Mouse (Mus musculus): ENCODE data around the gene Islr2. TPM values are rescaled to one million over a fixed set of nuclear protein-coding genes. Genes with fewer than 3 reads are reported as not detected.
"Not testable (repeated sequence)": the region's sequence is repeated elsewhere in the genome, so short reads cannot be mapped to it uniquely, and the experiment has no call there.

Gene Islr2
- 0.17 and 0.23 TPM in 2 replicates for polyA plus RNA-seq (2015; fragmentation: Nextera tagmentation; extraction: Ambion mirVana)

- H3K27me3 ChIP-seq (ENCODE audit: insufficient read depth, low read length) = peaks cover 50% of the 10 kb centered on the region
- no peak within 1 kb of the TSS for H3K27ac ChIP-seq (ENCODE audit: low read length)
- 2% methylated on average over 42 of the region's 42 CpGs for WGBS
- H3K4me1 ChIP-seq (ENCODE audit: insufficient read depth, low read length) = peaks cover 25% of the 10 kb centered on the region
- no peaks in the 10 kb centered on the region for H3K36me3 ChIP-seq (ENCODE audit: insufficient read depth, low read length)
- peak within 1 kb of the TSS; percentile 39 for H3K4me3 ChIP-seq (ENCODE audit: low read length)
- peak within 1 kb of the TSS; percentile 29; the same call in 1 of the 2 replicates for H3K9ac ChIP-seq (replicated peaks; ENCODE audit: low read length)
- H3K9me3 ChIP-seq (ENCODE audit: low read length) = no peaks in the 10 kb centered on the region
- peak within 1 kb of the TSS; percentile 50 for H3K4me2 ChIP-seq (replicated peaks; ENCODE audit: low read depth, low read length)
- ATAC-seq (ENCODE audit: low FRiP score, low TSS enrichment) = peak; percentile 74
Observed at GRCm38 (mm10) chr9:58203516-58204447, at the start of gene Islr2, which contains the start of gene Islr. Gene Islr2, minus strand, starts transcription at chr9:58204319. Gene Islr, minus strand, starts transcription at chr9:58204306.

- H3K27me3 ChIP-seq (ENCODE audit: insufficient read depth, low read length); H3K9me3 ChIP-seq (ENCODE audit: low read length); ATAC-seq (ENCODE audit: low FRiP score, low TSS enrichment): not testable (repeated sequence)
- Histone ChIP-seq H3K4me2 (replicated peaks; ENCODE audit: low read depth, low read length) (peak overlapping the region; percentile 89), H3K36me3 (ENCODE audit: insufficient read depth, low read length) (peaks cover 16% of the 10 kb centered on the region), H3K4me1 (ENCODE audit: insufficient read depth, low read length) (peaks cover 13% of the 10 kb centered on the region), H3K27ac (ENCODE audit: low read length) (peak overlapping the region; percentile 76), H3K9ac (replicated peaks; ENCODE audit: low read length) (peak overlapping the region; percentile 86), H3K4me3 (ENCODE audit: low read length) (peak overlapping the region; percentile 82)
- 56% methylated on average over 5 of the region's 5 CpGs for WGBS
Observed at GRCm38 (mm10) chr9:58253805-58254122, 49.6 kb upstream of the Islr2 start.

GRCm38 (mm10) chr9:58253033-58253804, 49.1 kb upstream of the Islr2 start, which contains the start of gene Stoml1:
Gene Stoml1, plus strand, starts transcription at chr9:58253164.
- Histone ChIP-seq H3K27ac (ENCODE audit: low read length) (peak within 1 kb of the TSS; percentile 76), H3K9me3 (ENCODE audit: low read length) (no peaks in the 10 kb centered on the region), H3K4me3 (ENCODE audit: low read length) (peak within 1 kb of the TSS; percentile 82), H3K27me3 (ENCODE audit: insufficient read depth, low read length) (no peaks in the 10 kb centered on the region), H3K4me1 (ENCODE audit: insufficient read depth, low read length) (peaks cover 18% of the 10 kb centered on the region), H3K4me2 (replicated peaks; ENCODE audit: low read depth, low read length) (peak within 1 kb of the TSS; percentile 89), H3K9ac (replicated peaks; ENCODE audit: low read length) (peak within 1 kb of the TSS; percentile 86), H3K36me3 (ENCODE audit: insufficient read depth, low read length) (peaks cover 16% of the 10 kb centered on the region)
- under 1% methylated on average over 31 of the region's 31 CpGs for WGBS
- peak; percentile 96 for ATAC-seq (ENCODE audit: low FRiP score, low TSS enrichment)

DNA sequence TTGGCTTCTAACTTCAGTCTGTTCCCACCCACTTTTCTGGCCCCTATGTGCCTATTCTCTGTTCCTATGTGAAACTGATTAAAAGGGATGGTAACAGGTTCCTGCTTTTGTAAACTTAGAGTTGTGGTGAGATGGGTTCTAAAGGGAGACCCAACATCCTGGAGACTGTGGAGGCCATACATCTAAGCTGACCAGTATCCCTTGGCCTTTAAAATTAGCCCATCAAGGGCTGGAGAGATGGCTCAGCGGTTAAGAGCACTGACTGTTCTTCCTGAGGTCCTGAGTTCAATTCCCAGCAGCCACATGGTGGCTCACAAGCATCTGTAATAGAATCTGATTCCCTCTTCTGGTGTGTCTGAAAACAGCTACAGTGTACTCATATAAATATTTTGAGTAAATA, 46.6 kb upstream of the Islr2 start:
- peaks cover 40% of the 10 kb centered on the region for H3K4me1 ChIP-seq (ENCODE audit: insufficient read depth, low read length)
- not testable (repeated sequence) for H3K9ac ChIP-seq (replicated peaks; ENCODE audit: low read length); H3K27me3 ChIP-seq (ENCODE audit: insufficient read depth, low read length); ATAC-seq (ENCODE audit: low FRiP score, low TSS enrichment); H3K9me3 ChIP-seq (ENCODE audit: low read length); H3K4me3 ChIP-seq (ENCODE audit: low read length); H3K36me3 ChIP-seq (ENCODE audit: insufficient read depth, low read length); H3K4me2 ChIP-seq (replicated peaks; ENCODE audit: low read depth, low read length)
- peak overlapping the region; percentile 92; the same call in 1 of the 2 replicates for H3K27ac ChIP-seq (ENCODE audit: low read length)
- WGBS = 93% methylated on average over 1 of the region's 1 CpGs

- Histone ChIP-seq H3K4me3 (ENCODE audit: low read length) (no peak overlapping the region), H3K9ac (replicated peaks; ENCODE audit: low read length) (peak overlapping the region; percentile 84), H3K4me2 (replicated peaks; ENCODE audit: low read depth, low read length) (peak overlapping the region; percentile 88), H3K36me3 (ENCODE audit: insufficient read depth, low read length) (no peaks in the 10 kb centered on the region), H3K27ac (ENCODE audit: low read length) (peak overlapping the region; percentile 92), H3K4me1 (ENCODE audit: insufficient read depth, low read length) (peaks cover 40% of the 10 kb centered on the region), H3K27me3 (ENCODE audit: insufficient read depth, low read length) (no peaks in the 10 kb centered on the region), H3K9me3 (ENCODE audit: low read length) (no peaks in the 10 kb centered on the region)
- no peak for ATAC-seq (ENCODE audit: low FRiP score, low TSS enrichment)
- WGBS = 74% methylated on average over 8 of the region's 8 CpGs
Observed at GRCm38 (mm10) chr9:58250322-58250721, 46.2 kb upstream of the Islr2 start.

DNA sequence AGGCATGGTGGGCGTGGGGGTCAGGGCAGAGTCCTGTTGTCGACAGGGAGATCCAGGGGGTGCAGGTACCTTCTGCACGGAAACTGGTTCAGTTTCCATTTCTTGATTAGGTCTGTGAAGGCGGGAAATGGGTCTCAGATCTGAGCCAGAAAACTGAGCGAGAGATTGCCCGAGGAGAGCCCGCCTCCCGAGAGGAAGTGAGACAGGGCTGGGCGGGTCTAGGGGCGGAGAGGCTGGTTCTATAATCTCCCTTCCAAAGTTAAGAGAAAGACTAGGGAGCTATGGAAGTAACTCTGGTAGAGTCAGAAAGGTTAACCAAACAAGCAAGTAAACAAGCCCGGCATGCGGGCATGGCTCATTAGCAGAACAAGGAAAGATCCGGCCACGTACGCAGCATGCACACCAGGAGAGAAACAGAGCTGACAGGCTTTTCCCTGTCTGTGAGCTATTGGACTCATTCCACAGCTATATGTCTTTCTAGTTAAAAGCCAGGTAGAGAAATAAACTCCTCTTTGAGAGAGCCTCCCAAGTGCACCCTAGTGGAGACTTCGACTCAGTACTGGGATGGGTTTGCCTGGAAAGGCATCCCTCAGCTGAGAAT, 45.6 kb upstream of the Islr2 start, which contains the start of gene Pml:
Gene Pml (minus strand): TSS at position 195 of the 601 bp plus-strand sequence.
- under 1% methylated on average over 16 of the region's 16 CpGs for WGBS
- no peaks in the 10 kb centered on the region for H3K9me3 ChIP-seq (ENCODE audit: low read length)
- no peaks in the 10 kb centered on the region for H3K36me3 ChIP-seq (ENCODE audit: insufficient read depth, low read length)
- peak within 1 kb of the TSS; percentile 92 for H3K27ac ChIP-seq (ENCODE audit: low read length)
- H3K4me2 ChIP-seq (replicated peaks; ENCODE audit: low read depth, low read length) = peak within 1 kb of the TSS; percentile 88
- peaks cover 40% of the 10 kb centered on the region for H3K4me1 ChIP-seq (ENCODE audit: insufficient read depth, low read length)
- ATAC-seq (ENCODE audit: low FRiP score, low TSS enrichment) = peak; percentile 67
- H3K27me3 ChIP-seq (ENCODE audit: insufficient read depth, low read length) = no peaks in the 10 kb centered on the region
- H3K4me3 ChIP-seq (ENCODE audit: low read length) = peak within 1 kb of the TSS; percentile 74
- H3K9ac ChIP-seq (replicated peaks; ENCODE audit: low read length) = peak within 1 kb of the TSS; percentile 84

DNA sequence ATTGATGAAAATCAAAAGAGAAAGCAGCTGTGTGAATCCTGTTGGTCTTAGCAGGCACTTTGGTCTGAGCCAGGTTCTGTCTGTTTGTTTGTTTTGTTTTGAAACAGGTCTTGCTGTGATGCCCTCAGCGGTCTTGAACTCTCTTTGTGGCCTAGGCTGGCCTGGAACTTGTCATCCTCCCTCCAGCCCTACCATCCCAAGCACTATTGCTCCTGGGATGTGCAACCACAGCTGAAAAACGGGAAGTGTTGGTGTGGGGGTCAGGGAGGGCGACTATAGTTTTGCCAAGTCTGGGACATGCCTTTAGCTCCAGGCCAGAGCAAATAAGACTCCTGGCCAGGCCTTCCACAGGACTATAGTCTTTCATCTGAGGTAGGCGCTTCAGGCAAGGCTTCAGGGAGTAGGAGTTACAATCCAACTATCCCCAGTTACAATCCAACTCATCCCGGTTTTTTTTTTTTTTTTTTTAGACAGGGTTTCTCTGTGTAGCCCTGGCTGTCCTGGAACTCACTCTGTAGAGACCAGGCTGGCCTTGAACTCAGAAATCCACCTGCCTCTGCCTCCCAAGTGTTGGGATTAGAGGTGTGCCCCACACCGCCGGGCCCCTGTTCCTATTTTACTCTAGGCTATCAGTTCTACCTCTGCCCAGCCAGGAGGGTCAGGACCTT, 44.8 kb upstream of the Islr2 start:
- H3K9me3 ChIP-seq (ENCODE audit: low read length) = no peaks in the 10 kb centered on the region
- H3K4me1 ChIP-seq (ENCODE audit: insufficient read depth, low read length) = peaks cover 42% of the 10 kb centered on the region
- 26% methylated on average over 7 of the region's 7 CpGs for WGBS
- peak overlapping the region; percentile 74 for H3K4me3 ChIP-seq (ENCODE audit: low read length)
- H3K9ac ChIP-seq (replicated peaks; ENCODE audit: low read length) = peak overlapping the region; percentile 84
- 0 out of 2 replicates have a peak, but pooled peaks cover under 1% of the 10 kb centered on the region for H3K36me3 ChIP-seq (ENCODE audit: insufficient read depth, low read length)
- H3K27ac ChIP-seq (ENCODE audit: low read length) = peak overlapping the region; percentile 92
- ATAC-seq (ENCODE audit: low FRiP score, low TSS enrichment) = no peak
- no peaks in the 10 kb centered on the region for H3K27me3 ChIP-seq (ENCODE audit: insufficient read depth, low read length)
- peak overlapping the region; percentile 88 for H3K4me2 ChIP-seq (replicated peaks; ENCODE audit: low read depth, low read length)

GRCm38 (mm10) chr9:58247064-58247759, 43.1 kb upstream of the Islr2 start:
- Histone ChIP-seq H3K4me3 (ENCODE audit: low read length) (peak overlapping the region; percentile 37), H3K36me3 (ENCODE audit: insufficient read depth, low read length) (peaks cover 5% of the 10 kb centered on the region; the same call in 1 of the 2 replicates), H3K4me1 (ENCODE audit: insufficient read depth, low read length) (peaks cover 47% of the 10 kb centered on the region), H3K27ac (ENCODE audit: low read length) (peak overlapping the region; percentile 84), H3K9me3 (ENCODE audit: low read length) (no peaks in the 10 kb centered on the region), H3K27me3 (ENCODE audit: insufficient read depth, low read length) (no peaks in the 10 kb centered on the region), H3K9ac (replicated peaks; ENCODE audit: low read length) (peak overlapping the region; percentile 70), H3K4me2 (replicated peaks; ENCODE audit: low read depth, low read length) (peak overlapping the region; percentile 88)
- ATAC-seq (ENCODE audit: low FRiP score, low TSS enrichment) = peak; percentile 75
- WGBS = 8% methylated on average over 25 of the region's 25 CpGs

Measured in kidney, embryonic 16.5 days (tissue).